Mouse (Mus musculus) adrenal gland, postnatal 0 days (tissue): ENCODE data around the gene Wfdc1. TPM values are rescaled to one million over a fixed set of nuclear protein-coding genes. Genes with fewer than 3 reads are reported as not detected.

Experiments
- polyA plus RNA-seq: library from polyadenylated mRNA; unstranded; fragments of >200 nt; fragmentation: Nextera tagmentation; extraction: Ambion mirVana; gene quantifications from 2 replicates; pipeline ENCODE4 v1.2.1, GENCODE M21; 2015

The Wfdc1 gene
- 24.1 and 64.3 TPM in 2 replicates for polyA plus RNA-seq

DNA sequence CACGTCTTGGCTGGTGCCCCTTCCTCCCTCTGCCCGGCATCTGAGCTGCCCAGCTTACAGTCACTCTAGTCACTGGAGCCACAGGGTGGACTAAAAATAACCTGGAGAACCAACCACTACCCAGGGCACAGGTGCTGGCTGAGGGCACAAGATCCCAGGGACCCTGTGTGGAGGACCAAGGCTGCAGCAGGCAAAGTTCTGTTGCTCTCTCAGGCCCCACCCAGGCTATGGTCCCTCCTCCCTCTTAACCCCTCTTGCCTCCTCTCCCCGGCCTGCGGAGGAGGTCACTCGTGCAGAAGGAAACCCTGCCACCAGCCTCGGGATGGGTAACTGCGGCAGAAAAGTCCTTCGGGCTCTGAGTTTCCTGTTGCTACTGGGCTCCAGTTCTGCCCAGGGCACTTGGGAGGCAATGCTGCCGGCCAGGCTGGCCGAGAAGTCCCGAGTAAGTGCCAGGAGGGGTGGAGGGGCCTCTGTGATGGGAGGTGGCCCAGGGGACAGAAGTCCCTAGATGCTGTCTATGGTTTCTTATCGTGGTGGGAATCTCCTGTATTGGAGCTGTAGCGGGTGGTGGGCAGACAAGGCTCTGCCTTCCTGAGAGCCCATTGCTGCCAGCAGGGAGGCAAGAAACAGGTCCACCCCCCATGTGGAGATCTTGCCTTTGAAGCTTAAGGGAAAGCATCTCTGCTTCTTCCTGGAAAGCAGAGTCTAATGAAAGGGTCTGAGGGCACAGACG lies at the start of gene Wfdc1:
Gene Wfdc1, plus strand, starts transcription at position 147 of the 733 bp plus-strand sequence.

DNA sequence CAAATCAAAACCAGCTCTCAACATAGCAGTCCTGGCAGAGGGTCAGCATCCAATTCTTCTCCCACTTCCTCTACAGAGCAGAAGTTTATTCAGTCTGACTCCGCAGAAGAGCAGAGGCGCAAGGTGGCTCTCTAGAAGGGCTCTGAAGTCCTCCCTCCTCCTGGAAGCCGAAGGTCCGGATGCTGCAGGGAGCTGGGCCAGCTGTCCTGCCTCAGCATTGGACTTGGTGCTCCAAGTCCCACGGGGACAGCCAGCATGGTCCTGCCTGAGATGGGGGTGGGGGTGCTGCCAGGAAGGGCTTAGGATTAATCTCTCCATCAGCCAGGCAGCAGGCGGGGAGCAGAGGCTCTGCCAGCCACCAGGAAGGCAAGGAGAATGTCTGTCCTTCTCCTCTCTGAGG lies 30.8 kb upstream of the Wfdc1 start, which contains the start of gene Kcng4:
Gene Kcng4, minus strand, starts transcription at position 303 of the 400 bp plus-strand sequence.

DNA sequence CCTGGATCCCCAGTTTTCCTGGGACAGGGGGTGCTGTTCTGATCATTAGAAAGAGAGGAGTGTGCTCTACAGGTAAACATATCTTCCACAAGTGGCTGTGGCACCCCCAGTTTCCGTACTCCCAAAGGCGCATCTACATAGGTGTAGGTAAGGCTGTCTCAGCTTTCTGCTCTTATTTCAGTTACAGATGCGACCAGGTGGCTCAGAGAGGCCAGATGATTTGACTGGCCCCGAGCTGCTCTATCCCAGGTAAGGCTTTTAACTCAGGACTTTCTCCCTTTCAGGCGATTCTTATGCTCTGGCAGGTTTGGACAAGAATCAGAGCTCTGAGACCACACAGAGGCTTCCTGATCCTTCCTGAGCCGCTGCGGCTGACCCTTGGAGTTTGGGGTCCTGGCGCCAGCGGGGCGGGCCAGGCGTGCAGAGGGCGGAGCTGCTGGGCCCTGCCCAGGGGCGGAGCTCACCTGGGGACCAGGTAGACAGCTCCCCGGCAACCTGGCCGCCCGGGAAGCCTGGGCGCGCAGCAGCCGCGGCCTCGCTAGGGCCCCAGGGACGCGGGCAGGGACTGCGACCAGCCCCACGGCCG lies 33.5 kb downstream of the Wfdc1 start, which contains the start of gene Atp2c2:
Gene Atp2c2, plus strand, starts transcription at position 461 of the 586 bp plus-strand sequence.

Other genes with a start within 250 kb of the Wfdc1 start
- gene Osgin1, start 232.2 kb upstream of the Wfdc1 start, polyA plus RNA-seq, result 17.6 and 43.7 TPM in 2 replicates
- 3.4 and 10.8 TPM in 2 replicates for gene Necab2, start 219.6 kb upstream of the Wfdc1 start, polyA plus RNA-seq
- gene Slc38a8, start 164.7 kb upstream of the Wfdc1 start, polyA plus RNA-seq, result 0.14 and 0.19 TPM in 2 replicates
- 54.4 and 67.3 TPM in 2 replicates for gene Mbtps1, start 107.6 kb upstream of the Wfdc1 start, polyA plus RNA-seq
- gene Hsdl1, start 91.2 kb upstream of the Wfdc1 start, polyA plus RNA-seq, result 28.0 and 28.8 TPM in 2 replicates
- not detected in 2 replicates for gene Dnaaf1, start 91.1 kb upstream of the Wfdc1 start, polyA plus RNA-seq
- gene Taf1c, start 61.1 kb upstream of the Wfdc1 start, polyA plus RNA-seq, result 4.7 and 6.8 TPM in 2 replicates
- not detected in 2 replicates for gene Adad2, start 53.6 kb upstream of the Wfdc1 start, polyA plus RNA-seq
- gene Kcng4, start 30.7 kb upstream of the Wfdc1 start, polyA plus RNA-seq, result 0.72 and 0.85 TPM in 2 replicates
- 0.17 and 0.25 TPM in 2 replicates for gene Atp2c2, start 33.6 kb downstream of the Wfdc1 start, polyA plus RNA-seq
- 9.2 and 13.6 TPM in 2 replicates for gene Tldc1, start 112.1 kb downstream of the Wfdc1 start, polyA plus RNA-seq
- gene Cotl1, start 174.2 kb downstream of the Wfdc1 start, polyA plus RNA-seq, result 49.0 and 57.4 TPM in 2 replicates
- gene Klhl36, start 195.9 kb downstream of the Wfdc1 start, polyA plus RNA-seq, result 13.9 and 17.5 TPM in 2 replicates
- gene Usp10, start 244.0 kb downstream of the Wfdc1 start, polyA plus RNA-seq, result 37.8 and 54.7 TPM in 2 replicates
- gene Gm20388, start 244.5 kb downstream of the Wfdc1 start, polyA plus RNA-seq, result not detected in 2 replicates